Mouse (Mus musculus) Muller cell, postnatal 12 days (primary cell): ENCODE measurements at regions not wholly inside any gene's neighbourhood (a gene's known extent, or its start where the extent isn't known, plus 50 kb on each side); places are given as distances from the start of the nearest gene placed in this dataset.

ENCODE experiments used
- DNase-seq: peaks from one replicate; pipeline ENCODE4 v3.0.0-alpha.2; 2015; ENCODE audit errors: inconsistent ontology term

DNA sequence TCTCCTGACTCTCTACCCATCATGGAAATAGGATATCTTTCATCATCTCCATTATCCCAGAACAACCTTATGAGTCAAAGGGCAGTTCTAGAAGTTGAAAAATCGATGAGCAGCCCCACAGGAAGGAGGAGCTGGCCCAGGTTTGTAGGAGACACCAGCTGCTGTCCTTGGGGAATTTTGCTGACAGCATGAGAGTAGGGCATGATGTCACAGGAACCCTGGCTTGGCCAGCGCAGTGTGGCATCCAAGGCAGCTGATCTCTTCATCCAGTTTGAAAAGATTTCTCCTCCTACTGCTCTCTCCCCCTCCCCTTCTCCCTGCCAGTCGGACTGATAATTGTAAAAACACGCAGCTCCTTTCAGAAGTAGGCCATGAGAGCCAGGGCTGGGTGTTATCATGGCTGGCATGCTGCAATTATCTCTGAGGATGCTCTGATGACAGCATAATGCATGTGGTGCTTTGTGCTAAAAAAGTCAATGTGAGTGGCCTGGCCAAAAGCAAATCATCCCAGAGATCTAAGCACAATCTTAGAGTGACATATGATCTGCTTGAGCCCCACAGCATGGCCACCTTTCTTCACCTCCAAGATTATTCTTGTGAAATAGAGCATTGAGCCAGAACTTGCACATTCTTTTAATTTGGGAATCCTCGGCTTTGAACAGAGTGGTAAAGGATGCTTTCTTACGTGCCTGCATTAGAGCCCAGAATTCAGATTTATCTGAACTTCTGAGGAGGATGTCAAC, 54.2 kb downstream of the Gjd2 start:
- DNase-seq: peak; percentile 90

DNA sequence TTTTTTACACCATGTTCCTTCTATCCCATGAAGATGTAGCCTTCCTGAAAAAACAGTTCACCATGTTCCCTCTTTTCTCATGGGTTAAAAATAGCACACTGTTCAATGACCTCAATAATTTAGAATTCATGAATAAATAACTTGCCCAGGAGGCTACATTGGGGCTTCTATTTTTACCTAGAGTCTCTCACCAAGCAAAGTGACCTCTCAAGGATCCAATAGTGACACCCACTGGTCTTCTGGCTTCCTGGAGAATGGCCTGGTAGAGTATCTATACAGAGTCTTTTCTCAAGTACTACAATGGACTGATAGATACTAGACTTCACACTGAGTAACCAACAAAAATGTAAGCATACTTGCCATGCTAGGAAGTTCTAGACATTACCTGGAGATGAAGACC, 60.9 kb downstream of the Gjd2 start:
- DNase-seq: no peak

DNA sequence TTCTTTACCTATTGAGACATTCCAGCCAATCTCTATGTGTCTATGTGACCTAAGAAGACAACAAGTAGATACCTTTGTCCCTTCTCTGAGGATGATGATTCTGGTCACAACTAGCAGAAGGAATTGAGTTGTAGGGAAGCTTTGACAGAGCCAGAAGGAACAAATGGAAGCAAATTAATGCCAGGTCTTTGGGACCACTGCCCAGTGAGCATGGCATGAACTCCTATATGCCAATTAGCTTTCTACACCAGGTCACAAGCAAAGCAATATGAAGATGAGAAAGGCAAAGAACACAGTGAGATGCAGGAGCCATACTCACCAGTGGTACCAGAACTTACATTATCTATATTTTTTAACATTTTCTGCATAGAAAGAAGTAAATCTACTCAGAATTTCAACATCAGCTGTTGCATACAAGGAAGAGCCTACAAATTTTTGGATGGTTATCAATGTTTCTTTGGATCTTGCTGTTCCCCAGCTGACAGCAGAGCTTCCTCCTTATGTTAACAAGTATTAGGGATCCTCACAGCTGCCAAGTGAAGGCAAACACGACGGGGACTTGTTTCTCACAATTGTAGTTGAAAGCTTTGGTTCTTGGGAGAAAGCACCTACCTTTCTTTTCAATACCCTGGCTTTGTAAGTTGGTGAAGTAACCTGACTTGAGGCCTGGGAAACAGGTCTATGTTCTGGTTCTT, 64.0 kb downstream of the Gjd2 start:
- DNase-seq: no peak

DNA sequence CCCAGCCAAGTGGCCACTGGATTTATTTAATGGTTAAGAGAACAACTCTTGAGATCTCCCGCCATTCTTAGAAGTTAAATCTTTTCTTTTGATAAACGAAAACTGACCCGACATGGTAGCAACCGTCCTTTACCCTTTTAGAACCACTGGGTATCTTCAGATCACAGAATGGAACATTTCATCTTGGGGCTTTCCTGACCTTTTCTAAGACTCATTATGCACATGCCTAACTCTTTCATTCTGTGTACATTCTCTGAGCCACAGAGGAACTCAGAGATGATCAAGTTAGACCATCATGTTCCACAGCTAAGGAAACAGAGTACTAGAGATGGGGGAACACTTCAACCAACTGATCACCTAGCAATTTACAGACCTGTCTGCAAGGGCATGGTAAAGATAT, 81.7 kb downstream of the Gjd2 start:
- no peak for DNase-seq

DNA sequence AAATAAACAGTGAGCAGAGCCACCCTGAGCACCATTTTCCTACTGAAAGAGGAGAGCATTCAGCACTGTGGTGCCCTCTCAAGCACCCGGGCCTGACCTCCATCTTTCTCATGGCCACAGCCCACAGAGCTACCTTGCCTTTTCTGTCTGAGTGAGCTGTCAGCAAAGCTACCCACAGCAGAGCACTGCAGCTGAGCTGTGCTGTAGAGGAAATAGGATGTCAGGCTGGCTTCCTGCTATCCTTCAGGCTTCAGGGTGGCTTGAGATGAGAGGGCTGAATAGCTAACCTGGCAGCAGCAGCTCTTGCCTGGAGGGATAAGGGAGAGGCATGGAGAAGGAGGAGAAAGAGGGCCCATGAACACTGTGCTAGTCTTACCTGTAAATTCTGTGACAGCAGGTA, 82.5 kb downstream of the Gjd2 start:
- no peak for DNase-seq

DNA sequence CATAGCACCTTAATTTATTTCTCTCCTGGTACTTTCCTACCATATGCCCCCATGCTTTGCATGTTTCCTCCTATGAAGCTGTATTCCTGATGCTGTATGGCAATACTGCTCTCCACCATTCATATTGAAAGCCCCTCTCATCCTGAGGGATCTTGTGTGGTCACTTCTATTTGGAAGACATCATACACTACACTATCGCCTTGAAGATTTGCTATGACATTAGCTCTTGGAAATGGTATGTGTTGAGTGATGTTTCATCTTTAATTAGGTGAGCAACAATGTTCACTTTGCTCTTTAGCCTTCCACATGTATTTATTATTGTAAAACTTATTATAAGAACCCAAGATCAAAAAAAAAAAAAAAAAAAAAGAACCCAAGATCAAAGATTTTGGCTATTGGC, 81.2 kb upstream of the Arhgap11a start:
- no peak for DNase-seq

DNA sequence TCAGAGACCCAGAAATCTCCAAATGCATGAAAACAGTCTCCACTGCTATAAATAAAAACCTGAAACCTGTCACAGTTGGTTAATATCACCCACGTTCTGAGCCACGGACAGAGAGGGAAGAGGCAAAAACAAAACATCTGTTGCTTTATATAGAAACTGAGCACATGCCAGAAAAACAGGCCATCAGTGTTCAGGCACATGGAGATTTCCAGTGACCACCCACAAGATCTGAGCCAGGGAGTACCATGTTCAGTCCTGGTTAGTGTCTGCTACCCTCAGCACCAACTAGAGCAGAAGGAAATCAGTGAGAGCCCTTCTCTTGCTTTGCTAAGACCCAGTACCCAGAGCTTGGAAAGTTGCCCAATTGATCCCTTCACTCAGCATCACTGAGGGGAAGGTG, 75.7 kb upstream of the Arhgap11a start:
- DNase-seq: no peak

DNA sequence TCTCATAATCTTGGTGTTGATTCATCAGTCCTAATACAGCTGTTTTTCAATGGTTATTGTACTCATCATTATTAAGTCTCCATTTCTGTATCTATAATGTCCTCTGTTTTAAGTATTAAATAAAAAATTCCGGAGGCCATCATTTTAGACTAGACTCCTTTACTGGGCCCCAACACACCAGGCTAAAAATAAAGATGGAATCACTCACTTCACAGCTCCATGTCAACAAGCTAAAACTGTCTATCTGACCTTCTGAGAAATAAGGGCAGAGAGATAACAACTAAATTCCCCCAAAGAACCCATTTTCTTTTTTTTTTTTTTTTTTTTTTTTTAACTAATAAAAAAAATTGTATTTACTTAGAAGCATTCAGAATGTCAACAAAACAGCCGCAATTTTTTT, 70.5 kb upstream of the Arhgap11a start:
- no peak for DNase-seq

DNA sequence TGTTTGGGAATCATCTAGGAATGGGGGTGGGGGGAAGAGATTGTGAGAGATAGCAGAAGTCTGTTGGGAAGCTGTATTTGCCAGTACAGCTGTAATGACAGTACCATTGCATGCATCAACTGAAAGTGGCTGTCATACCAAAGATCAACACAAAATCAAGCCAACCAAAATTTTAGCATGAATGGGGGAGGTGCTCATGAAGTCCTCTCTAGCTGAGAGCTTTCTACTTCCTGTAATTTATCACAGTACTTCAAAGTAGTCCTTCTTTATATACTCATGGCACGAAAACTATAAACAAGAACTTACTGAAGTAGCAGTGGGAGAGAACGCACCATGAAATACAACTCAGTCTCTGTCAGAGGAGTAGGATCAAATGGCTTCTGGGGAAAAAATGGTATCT, 65.8 kb upstream of the Arhgap11a start:
- DNase-seq: no peak

DNA sequence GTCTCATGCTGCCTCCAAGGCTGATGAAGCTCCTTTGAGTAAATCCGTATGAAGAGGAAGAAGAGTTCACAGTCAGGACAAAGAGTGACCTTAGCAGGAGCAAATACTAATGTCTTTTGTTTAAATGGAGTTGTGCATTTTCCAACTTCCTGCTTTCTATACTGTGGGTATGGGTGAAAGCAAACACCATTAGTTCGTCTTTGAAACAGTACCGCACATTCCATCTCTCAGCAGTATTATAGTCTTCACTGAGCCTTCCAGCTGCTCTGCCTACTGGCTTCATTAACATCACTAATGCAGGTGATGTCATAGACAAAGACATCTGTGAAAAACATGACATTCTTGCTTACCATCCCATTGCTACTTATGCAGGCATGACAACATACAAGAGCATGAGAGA, 62.7 kb upstream of the Arhgap11a start:
- no peak for DNase-seq

DNA sequence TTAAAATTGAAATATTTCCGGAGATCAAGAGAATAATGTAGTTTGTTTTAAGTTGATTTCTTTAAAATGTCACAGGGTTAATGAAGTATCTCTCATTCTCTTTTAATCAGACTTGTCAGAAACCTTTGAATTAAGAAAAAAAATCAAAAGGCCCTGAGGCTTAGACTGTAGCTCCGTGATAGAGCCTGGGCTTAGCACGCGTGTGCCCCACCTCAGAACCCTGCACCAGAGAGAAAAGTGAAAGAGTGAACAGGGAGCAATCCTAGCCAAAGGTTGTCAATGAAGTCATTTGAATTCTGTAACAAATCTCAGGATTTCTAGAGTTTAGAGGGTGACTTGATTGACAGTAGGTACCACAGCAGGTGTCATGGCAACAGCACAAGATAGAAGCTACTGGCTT, 61.0 kb upstream of the Arhgap11a start:
- no peak for DNase-seq

DNA sequence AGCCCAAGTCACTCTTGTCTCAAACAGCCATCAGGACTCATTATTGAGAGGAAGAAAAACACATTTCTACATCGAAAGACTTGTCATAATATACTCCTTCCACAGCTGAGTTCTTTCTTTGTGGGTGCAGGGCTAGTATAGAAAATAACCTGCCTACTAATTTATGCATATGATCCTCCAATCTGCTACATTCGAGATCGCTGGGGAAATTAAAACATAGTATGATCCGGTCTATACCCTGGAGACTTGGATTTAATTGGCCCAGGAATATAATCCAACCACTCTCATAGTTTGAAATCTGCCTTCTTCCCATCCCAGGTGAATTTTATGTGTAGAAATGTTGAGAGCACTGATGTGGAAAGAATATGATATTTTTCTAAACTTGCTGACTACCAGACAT, 60.2 kb upstream of the Arhgap11a start:
- no peak for DNase-seq

DNA sequence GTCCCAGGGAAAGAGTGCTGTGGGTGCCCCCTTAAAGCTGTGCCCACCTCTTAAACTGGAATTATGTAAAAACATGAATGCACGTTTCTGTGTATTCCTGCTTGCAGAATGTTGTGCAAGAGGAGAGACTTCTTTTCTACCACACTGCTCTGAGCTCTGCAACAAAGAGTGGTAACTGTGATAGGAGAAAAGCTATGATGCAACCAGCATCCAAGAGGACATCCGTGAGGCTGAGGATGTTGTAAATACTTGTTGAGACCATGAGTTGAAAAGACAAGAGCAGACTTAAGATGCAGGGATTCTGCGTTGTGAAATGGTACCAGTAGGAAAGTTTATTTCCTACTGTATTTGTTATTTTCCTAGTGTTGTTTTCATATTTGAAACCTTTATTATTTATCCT, 56.0 kb upstream of the Arhgap11a start:
- no peak for DNase-seq

DNA sequence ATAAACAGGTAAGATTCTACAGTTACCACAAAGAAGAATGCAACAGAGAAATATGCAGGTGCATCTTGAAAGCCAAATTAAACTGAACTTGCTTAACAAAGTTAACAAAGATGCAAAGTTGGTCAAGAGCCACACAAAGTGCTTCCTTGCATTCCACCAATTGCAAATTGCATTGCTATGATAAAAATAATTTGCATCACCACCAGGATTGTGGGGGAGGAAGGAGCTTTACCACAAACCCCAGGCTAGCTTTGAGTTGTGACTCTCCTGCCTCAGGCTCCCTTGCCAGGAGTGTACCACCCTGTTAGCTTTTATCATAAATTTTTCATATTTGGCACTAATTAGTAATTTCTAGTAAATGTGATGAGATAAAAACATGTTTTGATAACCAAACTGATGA, 55.4 kb upstream of the Arhgap11a start:
- no peak for DNase-seq

DNA sequence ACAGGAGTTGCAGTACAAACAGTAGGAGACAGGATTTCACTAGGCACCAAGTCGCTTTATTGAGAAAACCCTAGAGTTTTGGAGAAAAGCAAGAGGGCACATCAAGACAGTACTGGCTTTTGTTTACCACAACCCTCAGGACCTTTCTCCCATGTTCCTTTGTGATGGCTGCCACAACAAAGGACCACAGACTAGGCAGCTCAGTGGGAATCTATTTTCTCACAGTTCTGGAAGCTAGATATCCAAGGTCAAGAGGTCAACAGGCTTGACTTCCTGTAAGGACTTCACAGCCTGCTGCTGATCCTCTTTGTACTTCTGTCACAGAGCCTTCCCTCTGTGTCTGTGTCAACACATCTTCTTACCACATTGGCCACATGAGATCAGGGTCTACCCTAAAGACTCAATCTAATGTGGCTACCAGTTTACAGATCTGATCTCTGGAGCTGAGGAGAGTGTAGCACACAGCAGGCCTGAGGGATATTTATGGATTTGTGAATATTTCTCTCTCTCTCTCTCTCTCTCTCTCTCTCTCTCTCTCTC, 54.6 kb upstream of the Arhgap11a start:
- no peak for DNase-seq

DNA sequence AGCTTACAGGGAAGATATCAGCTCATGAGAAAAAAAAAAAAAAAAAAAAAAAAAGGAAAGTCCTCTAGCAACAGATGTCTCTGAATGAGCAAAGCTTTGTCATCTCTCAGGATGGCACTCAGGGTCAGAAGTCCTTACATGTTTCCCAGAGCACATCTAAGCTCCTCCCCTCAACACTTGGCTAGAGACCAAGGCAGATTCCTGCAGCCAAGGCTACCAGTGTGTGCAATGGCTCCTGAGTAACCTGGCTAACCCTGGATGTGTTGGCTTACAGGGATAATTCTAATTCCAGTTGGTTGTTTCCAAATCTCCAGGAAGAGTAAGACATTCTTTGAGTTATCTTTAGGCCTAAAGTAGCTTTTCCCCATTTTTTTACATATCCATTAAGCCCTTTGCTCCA, 53.9 kb upstream of the Arhgap11a start:
- DNase-seq: no peak

DNA sequence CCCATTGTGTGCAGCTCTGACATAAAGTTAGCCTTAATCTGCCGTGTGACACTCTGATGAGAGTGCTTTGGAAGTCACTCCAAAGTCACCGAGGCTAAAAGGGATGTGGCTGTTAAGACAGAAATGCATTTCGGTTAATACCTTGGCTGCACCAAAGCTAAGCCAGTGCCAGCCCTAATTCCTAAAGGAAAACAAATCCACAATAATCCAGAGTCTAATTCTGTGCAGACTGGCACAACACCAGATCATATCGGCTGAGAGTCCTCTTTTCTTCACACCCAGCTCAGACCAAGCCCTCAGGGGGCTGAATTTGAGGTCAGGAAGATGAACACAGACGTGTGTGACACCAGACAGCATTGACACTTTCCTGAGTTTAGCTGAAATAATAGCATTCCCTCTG, 52.0 kb upstream of the Arhgap11a start:
- DNase-seq: no peak

DNA sequence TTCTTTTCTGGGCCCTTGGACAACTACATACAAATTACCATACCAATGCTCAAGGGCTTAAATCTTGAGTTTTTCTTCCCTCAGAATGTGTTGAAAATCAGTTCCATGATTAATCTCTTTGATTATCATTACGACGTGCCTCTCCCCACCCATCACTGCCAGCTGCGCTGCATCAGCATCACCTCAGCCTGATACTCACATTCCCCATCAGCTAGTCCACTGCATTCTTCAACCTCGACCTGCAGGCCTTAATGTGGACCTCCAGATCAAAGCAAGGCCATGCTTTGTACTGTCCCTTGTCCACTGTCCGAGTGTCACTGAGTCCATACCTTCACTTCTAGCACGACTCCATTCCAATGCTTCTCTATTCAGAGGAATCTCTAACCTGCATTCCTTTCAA, 50.3 kb upstream of the Arhgap11a start:
- no peak for DNase-seq
